Mouse (Mus musculus): ENCODE measurements around the gene Zcchc10. TPM values are rescaled to one million over a fixed set of nuclear protein-coding genes. Genes with fewer than 3 reads are reported as not detected.

The Zcchc10 gene
- total and polyA plus RNA-seq, 3 experiments = 2.6 to 22.6 (median 8.8) TPM

- no peak for TF ChIP-seq GATA1 (IDR thresholded peaks at IDR 0.05; ENCODE audit: borderline replicate concordance, low read length)
- no peak for TF ChIP-seq POLR2AphosphoS5 (IDR thresholded peaks at IDR 0.05; ENCODE audit: insufficient replicate concordance, low read depth, low read length)
- no peak for TF ChIP-seq TAL1 (conservative IDR thresholded peaks at IDR 0.05; ENCODE audit: low read depth, low read length)
- TF ChIP-seq CTCF (IDR thresholded peaks at IDR 0.05; ENCODE audit: low read depth, low read length) = no peak
- no peak for TF ChIP-seq GATA2 (IDR thresholded peaks at IDR 0.05; ENCODE audit: borderline replicate concordance, low read depth, low read length)
- Histone ChIP-seq H3K4me1 (ENCODE audit: insufficient read depth, low read depth, low read length) (peaks cover 56% of the 10 kb centered on the region), H3K27me3 (ENCODE audit: insufficient read depth, low read length) (no peaks in the 10 kb centered on the region), H3K9me3 (replicated peaks) (no peaks in the 10 kb centered on the region), H3K36me3 (replicated peaks) (peaks cover 61% of the 10 kb centered on the region), H3K4me3 (ENCODE audit: low read depth, low read length) (no peak overlapping the region; the same call in 1 of the 2 replicates)
- ATAC-seq (ENCODE audit: extremely low read depth, insufficient number of reproducible peaks, low FRiP score, poor library complexity, severe bottlenecking) = no peak
- DNase-seq (ENCODE audit: low spot score) = no peak
Observed at GRCm38 (mm10) chr11:53296880-53297279, 27.6 kb upstream of the Zcchc10 start.

GRCm38 (mm10) chr11:53297947-53298860 lies 26.3 kb upstream of the Zcchc10 start:
- H3K27me3 ChIP-seq (ENCODE audit: insufficient read depth, low read length) = no peaks in the 10 kb centered on the region
- no peak for ATAC-seq (ENCODE audit: extremely low read depth, insufficient number of reproducible peaks, low FRiP score, poor library complexity, severe bottlenecking)
- no peak for TF ChIP-seq TAL1 (conservative IDR thresholded peaks at IDR 0.05; ENCODE audit: low read depth, low read length)
- no peak for TF ChIP-seq POLR2AphosphoS5 (IDR thresholded peaks at IDR 0.05; ENCODE audit: insufficient replicate concordance, low read depth, low read length)
- TF ChIP-seq GATA1 (IDR thresholded peaks at IDR 0.05; ENCODE audit: borderline replicate concordance, low read length) = no peak
- TF ChIP-seq GATA2 (IDR thresholded peaks at IDR 0.05; ENCODE audit: borderline replicate concordance, low read depth, low read length) = no peak
- no peak for TF ChIP-seq CTCF (IDR thresholded peaks at IDR 0.05; ENCODE audit: low read depth, low read length)
- peaks cover 50% of the 10 kb centered on the region for H3K36me3 ChIP-seq (replicated peaks)
- peaks cover 57% of the 10 kb centered on the region for H3K4me1 ChIP-seq (ENCODE audit: insufficient read depth, low read depth, low read length)
- no peak for DNase-seq (ENCODE audit: low spot score)
- peak overlapping the region; percentile 97 for H3K4me3 ChIP-seq (ENCODE audit: low read depth, low read length)
- no peaks in the 10 kb centered on the region for H3K9me3 ChIP-seq (replicated peaks)

- Histone ChIP-seq H3K4me1 (ENCODE audit: insufficient read depth, low read depth, low read length) (peaks cover 50% of the 10 kb centered on the region), H3K27me3 (ENCODE audit: insufficient read depth, low read length) (no peaks in the 10 kb centered on the region)
Observed at GRCm38 (mm10) chr11:53299551-53300329, 24.7 kb upstream of the Zcchc10 start.

GRCm38 (mm10) chr11:53300330-53301166 lies 23.9 kb upstream of the Zcchc10 start, which contains the start of gene Hspa4:
Gene Hspa4 (minus strand): TSS chr11:53300457.
- peak; percentile 89 for DNase-seq (ENCODE audit: low spot score)
- Histone ChIP-seq H3K4me3 (ENCODE audit: low read depth, low read length) (peak within 1 kb of the TSS; percentile 97), H3K36me3 (replicated peaks) (peaks cover 29% of the 10 kb centered on the region), H3K4me1 (ENCODE audit: insufficient read depth, low read depth, low read length) (peaks cover 43% of the 10 kb centered on the region), H3K9me3 (replicated peaks) (no peaks in the 10 kb centered on the region), H3K27me3 (ENCODE audit: insufficient read depth, low read length) (no peaks in the 10 kb centered on the region)
- TF ChIP-seq TAL1 (conservative IDR thresholded peaks at IDR 0.05; ENCODE audit: low read depth, low read length) (no peak), GATA1 (IDR thresholded peaks at IDR 0.05; ENCODE audit: borderline replicate concordance, low read length) (no peak), CTCF (IDR thresholded peaks at IDR 0.05; ENCODE audit: low read depth, low read length) (no peak), GATA2 (IDR thresholded peaks at IDR 0.05; ENCODE audit: borderline replicate concordance, low read depth, low read length) (no peak)
- peak; percentile 96 for ATAC-seq (ENCODE audit: extremely low read depth, insufficient number of reproducible peaks, low FRiP score, poor library complexity, severe bottlenecking)

More at GRCm38 (mm10) chr11:53299551-53300329, 24.7 kb upstream of the Zcchc10 start:
- peak; percentile 45 for DNase-seq (ENCODE audit: low spot score)
- Histone ChIP-seq H3K9me3 (replicated peaks) (no peaks in the 10 kb centered on the region), H3K36me3 (replicated peaks) (peaks cover 37% of the 10 kb centered on the region), H3K4me3 (ENCODE audit: low read depth, low read length) (peak overlapping the region; percentile 97)
- no peak for ATAC-seq (ENCODE audit: extremely low read depth, insufficient number of reproducible peaks, low FRiP score, poor library complexity, severe bottlenecking)
- TF ChIP-seq GATA2 (IDR thresholded peaks at IDR 0.05; ENCODE audit: borderline replicate concordance, low read depth, low read length) = no peak
- no peak for TF ChIP-seq CTCF (IDR thresholded peaks at IDR 0.05; ENCODE audit: low read depth, low read length)
- TF ChIP-seq GATA1 (IDR thresholded peaks at IDR 0.05; ENCODE audit: borderline replicate concordance, low read length) = no peak
- TF ChIP-seq POLR2AphosphoS5 (IDR thresholded peaks at IDR 0.05; ENCODE audit: insufficient replicate concordance, low read depth, low read length) = no peak
- TF ChIP-seq TAL1 (conservative IDR thresholded peaks at IDR 0.05; ENCODE audit: low read depth, low read length) = no peak

GRCm38 (mm10) chr11:53301167-53301515 lies 23.3 kb upstream of the Zcchc10 start:
- H3K27me3 ChIP-seq (ENCODE audit: insufficient read depth, low read length) = no peaks in the 10 kb centered on the region
- ATAC-seq (ENCODE audit: extremely low read depth, insufficient number of reproducible peaks, low FRiP score, poor library complexity, severe bottlenecking) = no peak
- no peaks in the 10 kb centered on the region for H3K9me3 ChIP-seq (replicated peaks)
- TF ChIP-seq POLR2AphosphoS5 (IDR thresholded peaks at IDR 0.05; ENCODE audit: insufficient replicate concordance, low read depth, low read length) (no peak), TAL1 (conservative IDR thresholded peaks at IDR 0.05; ENCODE audit: low read depth, low read length) (no peak), GATA2 (IDR thresholded peaks at IDR 0.05; ENCODE audit: borderline replicate concordance, low read depth, low read length) (no peak), CTCF (IDR thresholded peaks at IDR 0.05; ENCODE audit: low read depth, low read length) (no peak), GATA1 (IDR thresholded peaks at IDR 0.05; ENCODE audit: borderline replicate concordance, low read length) (no peak)
- peak overlapping the region; percentile 97; the same call in 1 of the 2 replicates for H3K4me3 ChIP-seq (ENCODE audit: low read depth, low read length)
- H3K4me1 ChIP-seq (ENCODE audit: insufficient read depth, low read depth, low read length) = peaks cover 42% of the 10 kb centered on the region
- peaks cover 28% of the 10 kb centered on the region for H3K36me3 ChIP-seq (replicated peaks)
- DNase-seq (ENCODE audit: low spot score) = no peak

Measured in G1E (cell line).